In genomic region chr3:133751011-133751410, GRCm38 (mm10) we compare ENCODE assay signal across 22 mouse cellular contexts.
A peak's percentile ranks its signal among the peaks of the same experiment; 100 is the strongest.
DNase-seq lines count a peak whose midpoint lies in the region; ATAC-seq and TF ChIP-seq lines count a peak whose summit lies in the region.
"Had no signal": no experiment of that assay in that cellular context is flagged by ENCODE, and none has a peak within 500 bp of the region (broad histone marks: within the 10 kb centered on the region; RNA-seq: fewer than 3 reads in every experiment).

No protein-coding gene starts in this region.

- no peak overlapping the region for H3K9ac ChIP-seq in forebrain, embryonic 15.5 days (replicated peaks)
- no peak overlapping the region for H3K9ac ChIP-seq in forebrain, embryonic 13.5 days
- no peak overlapping the region for H3K9ac ChIP-seq in heart, embryonic 15.5 days
- no peak overlapping the region for H3K9ac ChIP-seq in limb, embryonic 13.5 days
- H3K9ac ChIP-seq in intestine, postnatal 0 days (ENCODE audit: low read depth, low read length): no peak overlapping the region
- H3K9ac ChIP-seq: hindbrain, embryonic 15.5 days; limb, embryonic 15.5 days; liver, embryonic 15.5 days had no signal

- H3K9me3 ChIP-seq in forebrain, embryonic 15.5 days: no peaks in the 10 kb centered on the region
- H3K9me3 ChIP-seq in forebrain, embryonic 13.5 days (replicated peaks): no peaks in the 10 kb centered on the region
- no peaks in the 10 kb centered on the region for H3K9me3 ChIP-seq in heart, embryonic 15.5 days (replicated peaks)
- H3K9me3 ChIP-seq in limb, embryonic 13.5 days: no peaks in the 10 kb centered on the region
- H3K9me3 ChIP-seq in limb, embryonic 10.5 days (replicated peaks): no peaks in the 10 kb centered on the region
- H3K9me3 ChIP-seq in intestine, postnatal 0 days (ENCODE audit: control insufficient read depth): no peaks in the 10 kb centered on the region
- H3K9me3 ChIP-seq: hindbrain, embryonic 15.5 days; limb, embryonic 15.5 days; liver, embryonic 15.5 days had no signal

- no peak overlapping the region for H3K4me3 ChIP-seq in forebrain, embryonic 15.5 days
- H3K4me3 ChIP-seq in forebrain, embryonic 13.5 days: no peak overlapping the region
- H3K4me3 ChIP-seq in heart, embryonic 15.5 days: no peak overlapping the region
- H3K4me3 ChIP-seq in limb, embryonic 13.5 days: no peak overlapping the region
- H3K4me3 ChIP-seq in limb, embryonic 10.5 days: no peak overlapping the region
- H3K4me3 ChIP-seq in intestine, postnatal 0 days (ENCODE audit: low read depth, low read length): no peak overlapping the region
- H3K4me3 ChIP-seq: gastrocnemius, adult 2 months; hindbrain, embryonic 15.5 days; limb, embryonic 15.5 days; liver, embryonic 15.5 days had no signal

- TF ChIP-seq CTCF in intestine, postnatal 0 days (IDR thresholded peaks at IDR 0.05; ENCODE audit: low read depth): no peak

- no peaks in the 10 kb centered on the region for H3K27me3 ChIP-seq in forebrain, embryonic 15.5 days
- no peaks in the 10 kb centered on the region for H3K27me3 ChIP-seq in forebrain, embryonic 13.5 days
- H3K27me3 ChIP-seq in heart, embryonic 15.5 days: no peaks in the 10 kb centered on the region
- no peaks in the 10 kb centered on the region for H3K27me3 ChIP-seq in limb, embryonic 13.5 days
- no peaks in the 10 kb centered on the region for H3K27me3 ChIP-seq in limb, embryonic 10.5 days (ENCODE audit: low read depth, poor library complexity, severe bottlenecking)
- H3K27me3 ChIP-seq in intestine, postnatal 0 days (replicated peaks; ENCODE audit: control insufficient read depth, insufficient read depth, low read length): no peaks in the 10 kb centered on the region
- H3K27me3 ChIP-seq: hindbrain, embryonic 15.5 days; limb, embryonic 15.5 days; liver, embryonic 15.5 days had no signal

- DNase-seq in heart, postnatal 25 days (ENCODE audit: low spot score): no peak
- no peak for DNase-seq in limb, embryonic 10.5 days (ENCODE audit: low spot score)
- DNase-seq in left cerebral cortex, postnatal 25 days (ENCODE audit: low spot score in 2 of 2): no peak
- DNase-seq: adrenal gland, postnatal 36 days; cerebellum, adult 18-20 months; cerebellum, postnatal 25 days; embryo, embryonic 11 days; gastrocnemius, adult 2 months; heart, postnatal 4 days; kidney, adult 18-20 months; lung, postnatal 36 days; retina, postnatal 1 day; right cerebral cortex, postnatal 4 days; thymus, postnatal 14 days had no signal

- WGBS in forebrain, embryonic 15.5 days: 42% methylated on average over 3 of the region's 3 CpGs
- WGBS in forebrain, embryonic 13.5 days: 47% methylated on average over 3 of the region's 3 CpGs
- WGBS in heart, embryonic 15.5 days: 36% methylated on average over 3 of the region's 3 CpGs
- 22% methylated on average over 3 of the region's 3 CpGs for WGBS in limb, embryonic 13.5 days
- WGBS in limb, embryonic 10.5 days: 50% methylated on average over 3 of the region's 3 CpGs
- WGBS in intestine, postnatal 0 days: 45% methylated on average over 3 of the region's 3 CpGs

- peaks cover 15% of the 10 kb centered on the region for H3K4me1 ChIP-seq in forebrain, embryonic 15.5 days
- H3K4me1 ChIP-seq in forebrain, embryonic 13.5 days: peaks cover 18% of the 10 kb centered on the region
- peaks cover 13% of the 10 kb centered on the region for H3K4me1 ChIP-seq in heart, embryonic 15.5 days (replicated peaks)
- peaks cover 24% of the 10 kb centered on the region for H3K4me1 ChIP-seq in limb, embryonic 13.5 days
- H3K4me1 ChIP-seq in limb, embryonic 10.5 days: peaks cover 12% of the 10 kb centered on the region
- H3K4me1 ChIP-seq in intestine, postnatal 0 days (replicated peaks; ENCODE audit: control insufficient read depth, insufficient read depth, low read length): no peaks in the 10 kb centered on the region
- H3K4me1 ChIP-seq: liver, embryonic 15.5 days had no signal

- ATAC-seq in forebrain, embryonic 15.5 days (replicated peaks): 0 out of 2 replicates have a peak, but pooled peaks have one; percentile 11
- no peak; the same call in 1 of the 2 replicates for ATAC-seq in forebrain, embryonic 13.5 days
- no peak for ATAC-seq in heart, embryonic 15.5 days (replicated peaks; ENCODE audit: insufficient number of reproducible peaks, insufficient read depth, low FRiP score, low read depth)
- peak; percentile 42; the same call in 1 of the 2 replicates for ATAC-seq in limb, embryonic 13.5 days (ENCODE audit: low FRiP score, low read depth)
- ATAC-seq in intestine, postnatal 0 days: no peak

- no peak overlapping the region for H3K27ac ChIP-seq in forebrain, embryonic 15.5 days (replicated peaks)
- H3K27ac ChIP-seq in forebrain, embryonic 13.5 days: no peak overlapping the region
- no peak overlapping the region for H3K27ac ChIP-seq in heart, embryonic 15.5 days
- H3K27ac ChIP-seq in limb, embryonic 13.5 days: no peak overlapping the region
- no peak overlapping the region for H3K27ac ChIP-seq in limb, embryonic 10.5 days
- H3K27ac ChIP-seq in intestine, postnatal 0 days (ENCODE audit: low read depth, low read length): no peak overlapping the region
- H3K27ac ChIP-seq: gastrocnemius, adult 2 months; hindbrain, embryonic 15.5 days; limb, embryonic 15.5 days; liver, embryonic 15.5 days had no signal

- H3K4me2 ChIP-seq in forebrain, embryonic 15.5 days (replicated peaks): no peak overlapping the region
- no peak overlapping the region for H3K4me2 ChIP-seq in forebrain, embryonic 13.5 days
- H3K4me2 ChIP-seq in heart, embryonic 15.5 days: peak overlapping the region; percentile 8; the same call in 1 of the 2 replicates
- H3K4me2 ChIP-seq in limb, embryonic 13.5 days (replicated peaks): no peak overlapping the region; the same call in 1 of the 2 replicates
- H3K4me2 ChIP-seq in intestine, postnatal 0 days (replicated peaks; ENCODE audit: low read depth): 0 out of 2 replicates have a peak overlapping the region, but pooled peaks have one; percentile 17
- H3K4me2 ChIP-seq: hindbrain, embryonic 15.5 days; limb, embryonic 15.5 days; liver, embryonic 15.5 days had no signal

- H3K36me3 ChIP-seq in forebrain, embryonic 15.5 days: no peaks in the 10 kb centered on the region
- H3K36me3 ChIP-seq in forebrain, embryonic 13.5 days (ENCODE audit: poor library complexity, severe bottlenecking): no peaks in the 10 kb centered on the region
- H3K36me3 ChIP-seq in heart, embryonic 15.5 days: no peaks in the 10 kb centered on the region
- no peaks in the 10 kb centered on the region for H3K36me3 ChIP-seq in limb, embryonic 13.5 days
- no peaks in the 10 kb centered on the region for H3K36me3 ChIP-seq in limb, embryonic 10.5 days
- no peaks in the 10 kb centered on the region for H3K36me3 ChIP-seq in intestine, postnatal 0 days (ENCODE audit: control insufficient read depth, insufficient read depth)
- H3K36me3 ChIP-seq: hindbrain, embryonic 15.5 days; limb, embryonic 15.5 days; liver, embryonic 15.5 days had no signal

- intact Hi-C loops in heart, postnatal 25 days (cut with DNase I): no loop called here
- intact Hi-C loops in left cerebral cortex, postnatal 25 days (cut with DNase I): loop anchor here (10.0 kb wide), 1 partner anchor 484 kb away; the partner anchor contains the start of gene Cxxc4

Comparison
In these comparisons a context has a peak if more than half of its experiments do, and no peak if none do; other contexts are left out.
1. ATAC-seq: peak in forebrain, embryonic 15.5 days (single experiment) and limb, embryonic 13.5 days (single experiment); none in forebrain, embryonic 13.5 days (single experiment), heart, embryonic 15.5 days (single experiment) and intestine, postnatal 0 days (single experiment).
2. H3K4me2 ChIP-seq: peak in heart, embryonic 15.5 days (single experiment) and intestine, postnatal 0 days (single experiment); none in forebrain, embryonic 15.5 days (single experiment), forebrain, embryonic 13.5 days (single experiment) and limb, embryonic 13.5 days (single experiment).